Mouse (Mus musculus) midbrain, embryonic 15.5 days (tissue): Measurements from ENCODE around the gene 4930402F06Rik. TPM values are rescaled to one million over a fixed set of nuclear protein-coding genes. Genes with fewer than 3 reads are reported as not detected.

Experiments
- ATAC-seq: fragments of 200-750 bp; cut with Nextera tagmentation; replicated peaks from 2 replicates; pipeline ENCODE4 v1.8.0; 2017; ENCODE audit warnings: moderate TSS enrichment
- H3K27ac ChIP-seq: fragments of 300-500 bp; sonication (generic); 2 replicates; pipeline ENCODE4 v1.5.1; 2015; ENCODE audit warnings: mild to moderate bottlenecking, inconsistent platforms
- H3K27me3 ChIP-seq: fragments of 300-500 bp; sonication (generic); replicated peaks from 2 replicates; pipeline ENCODE4 v1.6.1; 2015; ENCODE audit warnings: inconsistent platforms
- H3K36me3 ChIP-seq: fragments of 300-500 bp; sonication (generic); replicated peaks from 2 replicates; pipeline ENCODE4 v1.6.1; 2015; ENCODE audit warnings: inconsistent platforms
- H3K4me1 ChIP-seq: fragments of 300-500 bp; sonication (generic); 2 replicates; pipeline ENCODE4 v1.6.1; 2015; ENCODE audit warnings: inconsistent platforms
- H3K4me2 ChIP-seq: fragments of 300-500 bp; sonication (generic); 2 replicates; pipeline ENCODE4 v1.6.1; 2015; ENCODE audit warnings: inconsistent platforms, mild to moderate bottlenecking, moderate library complexity
- H3K4me3 ChIP-seq: fragments of 300-500 bp; sonication (generic); 2 replicates; pipeline ENCODE4 v1.5.1; 2015; ENCODE audit warnings: mild to moderate bottlenecking, inconsistent platforms
- H3K9ac ChIP-seq: fragments of 300-500 bp; sonication (generic); 2 replicates; pipeline ENCODE4 v1.6.1; 2015; ENCODE audit warnings: mild to moderate bottlenecking, inconsistent platforms
- H3K9me3 ChIP-seq: fragments of 300-500 bp; sonication (generic); 2 replicates; pipeline ENCODE4 v1.6.1; 2016; ENCODE audit warnings: inconsistent platforms
- WGBS: fragments of 180-500 bp; shearing (Covaris S2); methylation state at CpG from one replicate; pipeline ENCODE4 v1.1.7; 2015; ENCODE audit warnings: mixed read lengths; 5-methylcytosine and 5-hydroxymethylcytosine counted together
- polyA plus RNA-seq: library from polyadenylated mRNA; unstranded; fragments of >200 nt; fragmentation: Nextera tagmentation; extraction: Ambion mirVana; gene quantifications from 2 replicates; pipeline ENCODE4 v1.2.1, GENCODE M21; 2015

Gene 4930402F06Rik
- polyA plus RNA-seq = not detected in 2 replicates

DNA sequence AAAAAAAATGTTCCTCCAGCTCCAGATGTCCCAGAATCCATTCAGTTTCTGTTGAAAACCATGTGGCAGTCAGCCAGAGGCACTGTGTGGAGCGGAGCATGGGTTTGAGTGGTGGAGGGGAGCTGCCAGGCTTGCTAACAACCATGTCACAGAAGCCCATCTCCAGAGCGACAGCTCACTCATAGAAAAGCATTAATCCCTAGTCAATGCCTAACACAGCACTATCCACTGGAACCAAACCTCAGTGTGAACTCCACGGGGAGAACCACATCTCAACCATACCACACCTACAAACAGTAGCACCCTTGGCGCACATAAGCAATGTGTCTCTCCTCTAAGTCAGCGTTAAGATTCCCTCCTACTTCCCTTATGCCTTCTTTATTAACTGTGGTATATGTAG is at the start of gene 4930402F06Rik:
4930402F06Rik (minus strand) TSS at position 80 of the 400 bp plus-strand sequence.
- H3K36me3 ChIP-seq = no peaks in the 10 kb centered on the region
- no peak within 1 kb of the TSS for H3K4me2 ChIP-seq
- H3K4me3 ChIP-seq = no peak within 1 kb of the TSS
- no peak within 1 kb of the TSS for H3K27ac ChIP-seq
- no peaks in the 10 kb centered on the region for H3K9me3 ChIP-seq
- H3K27me3 ChIP-seq = no peaks in the 10 kb centered on the region
- no peak; the same call in 1 of the 2 replicates for ATAC-seq
- 55% methylated on average over 5 of the region's 5 CpGs for WGBS
- no peak within 1 kb of the TSS for H3K9ac ChIP-seq
- 0 out of 2 replicates have a peak, but pooled peaks cover 3% of the 10 kb centered on the region for H3K4me1 ChIP-seq

DNA sequence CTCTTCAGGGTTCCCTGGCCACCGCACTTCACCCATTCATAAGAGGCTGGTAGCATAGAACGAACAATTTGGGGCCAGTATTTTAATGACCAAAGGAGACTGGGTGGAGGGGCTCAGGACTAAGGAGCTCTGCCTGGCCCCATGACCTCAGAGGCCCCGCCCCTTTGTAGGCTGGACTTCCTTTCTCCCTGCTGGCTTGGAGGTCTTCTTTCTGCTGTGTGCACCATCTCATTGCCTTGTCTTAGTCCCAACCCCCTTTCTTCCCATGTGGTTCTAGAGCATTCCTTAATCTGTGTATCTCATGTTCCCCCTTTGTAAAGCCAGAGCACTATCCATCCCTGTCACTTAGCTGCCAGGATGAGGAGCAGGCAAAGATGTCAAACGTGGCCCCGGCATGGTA is 49.3 kb upstream of the 4930402F06Rik start:
- ATAC-seq = no peak

DNA sequence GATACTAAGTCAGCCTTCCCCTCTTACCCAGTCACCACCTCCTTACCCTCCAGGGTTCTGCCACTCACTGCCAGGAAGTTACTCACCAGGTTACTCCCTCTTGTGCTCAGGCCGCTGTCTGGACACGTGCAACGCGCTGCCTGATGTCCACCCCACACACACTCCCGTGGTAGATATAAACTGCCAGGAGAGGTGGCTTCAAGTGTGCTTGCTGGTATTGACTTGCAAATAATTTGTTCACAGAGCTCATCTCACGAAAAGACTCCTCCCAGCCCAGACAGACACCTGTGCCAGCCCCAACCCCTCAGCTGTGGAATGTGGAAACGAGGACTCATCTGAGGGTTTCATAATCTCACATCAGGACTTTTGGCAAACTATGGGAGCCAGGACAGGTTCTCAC is 48.6 kb upstream of the 4930402F06Rik start:
- Histone ChIP-seq H3K4me1 (no peaks in the 10 kb centered on the region), H3K9ac (no peak overlapping the region), H3K9me3 (no peaks in the 10 kb centered on the region), H3K27ac (no peak overlapping the region), H3K36me3 (no peaks in the 10 kb centered on the region), H3K4me2 (no peak overlapping the region), H3K4me3 (no peak overlapping the region), H3K27me3 (no peaks in the 10 kb centered on the region)
- 83% methylated on average over 7 of the region's 7 CpGs for WGBS
- no peak for ATAC-seq

More for the DNA sequence above, 49.3 kb upstream of the 4930402F06Rik start:
- H3K36me3 ChIP-seq = no peaks in the 10 kb centered on the region
- no peak overlapping the region for H3K4me2 ChIP-seq
- H3K27ac ChIP-seq = no peak overlapping the region
- H3K9ac ChIP-seq = no peak overlapping the region
- no peaks in the 10 kb centered on the region for H3K27me3 ChIP-seq
- no peaks in the 10 kb centered on the region for H3K9me3 ChIP-seq
- no peaks in the 10 kb centered on the region for H3K4me1 ChIP-seq
- 85% methylated on average over 5 of the region's 5 CpGs for WGBS
- no peak overlapping the region for H3K4me3 ChIP-seq

DNA sequence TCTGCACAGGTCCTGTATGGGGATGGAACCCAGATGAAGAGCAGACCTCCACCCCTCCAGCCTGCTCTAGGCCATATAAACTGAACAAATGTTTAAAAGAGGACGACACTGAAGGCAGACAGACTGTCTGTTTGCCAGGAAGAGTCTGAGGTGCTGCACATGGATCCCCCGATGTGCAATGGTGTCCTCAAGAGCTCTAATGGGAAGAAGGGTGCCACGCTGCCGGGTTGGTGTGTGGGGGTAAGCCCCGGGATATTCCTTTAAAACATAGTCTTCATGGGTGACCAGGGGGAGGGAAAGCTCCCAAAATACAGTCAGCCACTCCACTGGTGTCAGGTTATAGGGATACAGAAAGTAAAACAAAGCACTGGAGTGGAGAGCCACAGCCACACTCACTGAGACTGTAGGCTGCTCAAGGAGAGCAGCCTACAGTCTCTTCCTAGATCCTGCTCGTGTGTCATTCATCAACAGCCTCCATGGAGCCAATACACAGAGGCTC is 47.8 kb upstream of the 4930402F06Rik start:
- ATAC-seq = no peak
- no peaks in the 10 kb centered on the region for H3K36me3 ChIP-seq
- H3K4me1 ChIP-seq = no peaks in the 10 kb centered on the region
- no peaks in the 10 kb centered on the region for H3K27me3 ChIP-seq
- H3K27ac ChIP-seq = no peak overlapping the region
- WGBS = 83% methylated on average over 6 of the region's 6 CpGs
- no peak overlapping the region for H3K4me2 ChIP-seq
- no peaks in the 10 kb centered on the region for H3K9me3 ChIP-seq
- no peak overlapping the region for H3K9ac ChIP-seq
- H3K4me3 ChIP-seq = no peak overlapping the region

DNA sequence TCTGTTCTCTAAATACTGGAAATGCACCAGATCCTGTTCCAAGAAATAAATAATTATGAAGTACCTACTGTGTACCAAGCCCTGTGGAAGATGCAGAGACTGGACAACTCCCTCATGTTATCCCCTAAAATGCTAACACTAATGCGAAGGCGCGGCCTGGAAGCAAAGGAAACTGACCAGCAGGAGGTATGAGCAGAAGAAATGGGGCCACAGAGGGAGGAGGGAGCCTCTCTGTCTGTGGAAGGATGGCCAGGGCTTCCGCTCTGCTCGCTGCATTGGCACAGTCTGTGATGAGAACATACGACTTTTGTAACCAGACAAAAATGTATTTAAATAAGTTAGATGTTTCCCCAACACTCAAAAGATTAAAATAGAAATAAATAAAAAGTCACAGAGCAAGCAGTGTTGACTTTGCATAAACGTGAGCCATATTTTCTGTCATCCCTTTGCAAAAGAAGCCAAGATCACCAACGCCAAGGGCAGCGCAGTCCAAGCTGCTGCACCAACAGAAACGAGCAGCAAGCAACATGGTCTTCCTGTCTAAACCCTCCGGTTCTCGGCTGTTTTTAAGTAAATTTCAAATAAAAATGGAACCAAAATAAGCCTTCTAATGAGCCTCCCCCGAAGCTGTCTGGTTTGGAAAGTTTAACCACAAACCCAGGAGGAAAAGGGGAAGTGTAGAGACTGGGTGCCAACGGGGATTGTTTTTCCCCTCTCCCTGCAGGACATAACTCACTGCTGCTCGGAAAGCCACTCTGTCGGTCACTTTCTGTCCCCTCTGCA is 47.2 kb upstream of the 4930402F06Rik start:
- no peaks in the 10 kb centered on the region for H3K4me1 ChIP-seq
- no peak overlapping the region for H3K27ac ChIP-seq
- no peak overlapping the region for H3K4me2 ChIP-seq
- ATAC-seq = no peak
- no peaks in the 10 kb centered on the region for H3K27me3 ChIP-seq
- no peak overlapping the region for H3K4me3 ChIP-seq
- WGBS = 70% methylated on average over 16 of the region's 16 CpGs
- no peaks in the 10 kb centered on the region for H3K36me3 ChIP-seq
- H3K9ac ChIP-seq = no peak overlapping the region
- H3K9me3 ChIP-seq = no peaks in the 10 kb centered on the region

DNA sequence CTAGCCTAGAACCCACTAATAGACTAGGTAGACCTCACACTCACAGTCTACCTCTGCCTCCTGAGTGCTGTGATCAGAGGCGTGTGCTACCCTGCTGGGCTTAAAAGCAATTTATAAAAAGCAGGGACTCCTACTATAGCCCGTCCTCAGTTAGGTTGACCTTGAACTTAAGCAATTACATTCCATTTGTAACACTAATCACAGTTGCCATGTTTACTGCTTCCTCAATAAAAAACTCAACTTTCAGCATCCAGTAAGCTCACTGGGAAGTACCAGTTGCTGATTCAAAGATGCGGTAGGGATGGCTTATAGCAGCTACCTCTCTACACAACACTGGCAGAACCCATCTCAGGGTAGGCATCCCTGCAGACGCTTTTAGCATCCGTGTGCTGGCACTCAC is 46.4 kb upstream of the 4930402F06Rik start:
- 83% methylated on average over 5 of the region's 5 CpGs for WGBS
- no peak overlapping the region for H3K9ac ChIP-seq
- no peak for ATAC-seq

DNA sequence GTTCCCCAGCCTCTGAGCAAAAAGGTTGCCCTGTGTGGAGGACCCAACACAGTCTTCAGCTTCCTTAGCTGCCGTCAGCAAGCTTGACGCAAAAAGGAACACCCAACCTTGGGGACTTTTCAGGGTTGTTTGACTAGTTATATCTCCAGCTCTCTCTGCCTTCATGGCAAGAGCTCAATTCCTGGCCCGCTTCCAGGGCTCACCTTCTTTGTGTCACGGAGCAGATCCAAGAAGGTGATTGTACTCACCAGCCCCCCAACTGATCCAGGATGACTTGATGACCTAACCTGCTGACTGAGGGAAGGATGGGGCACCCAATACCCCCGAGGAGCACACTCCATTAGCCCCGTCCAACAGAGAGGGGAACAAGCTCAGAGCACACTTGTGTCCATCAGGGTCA is 45.1 kb upstream of the 4930402F06Rik start:
- H3K27me3 ChIP-seq = no peaks in the 10 kb centered on the region
- no peaks in the 10 kb centered on the region for H3K36me3 ChIP-seq
- H3K4me2 ChIP-seq = no peak overlapping the region
- H3K4me1 ChIP-seq = no peaks in the 10 kb centered on the region
- no peak overlapping the region for H3K4me3 ChIP-seq
- no peak overlapping the region for H3K9ac ChIP-seq
- 85% methylated on average over 6 of the region's 6 CpGs for WGBS
- H3K9me3 ChIP-seq = no peaks in the 10 kb centered on the region
- ATAC-seq = no peak
- no peak overlapping the region for H3K27ac ChIP-seq

More for the DNA sequence above, 46.4 kb upstream of the 4930402F06Rik start:
- Histone ChIP-seq H3K36me3 (no peaks in the 10 kb centered on the region), H3K4me1 (no peaks in the 10 kb centered on the region), H3K27me3 (no peaks in the 10 kb centered on the region), H3K27ac (no peak overlapping the region), H3K4me3 (no peak overlapping the region), H3K9me3 (no peaks in the 10 kb centered on the region), H3K4me2 (no peak overlapping the region)

DNA sequence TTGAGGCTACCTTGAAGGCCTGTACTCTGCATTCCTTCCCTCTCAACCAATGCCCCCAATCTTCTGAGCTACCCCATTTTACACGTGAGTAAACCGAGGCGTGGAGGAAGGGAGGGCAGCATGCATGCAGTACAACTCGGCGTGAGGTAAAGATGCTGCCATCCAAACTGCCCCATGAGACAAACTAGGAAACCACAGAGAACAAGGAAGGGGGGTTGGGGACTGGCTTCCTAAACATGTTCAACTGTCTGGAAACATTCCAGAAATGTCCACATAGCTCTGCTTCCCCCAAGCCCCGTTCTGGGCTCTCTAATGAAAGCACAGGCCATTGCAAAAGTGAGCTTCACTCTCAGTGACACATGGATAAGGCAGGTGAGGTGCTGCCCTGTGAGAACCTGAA is 44.4 kb upstream of the 4930402F06Rik start:
- H3K27ac ChIP-seq = no peak overlapping the region
- no peaks in the 10 kb centered on the region for H3K27me3 ChIP-seq
- WGBS = 81% methylated on average over 6 of the region's 6 CpGs
- H3K4me1 ChIP-seq = no peaks in the 10 kb centered on the region
- no peak overlapping the region for H3K9ac ChIP-seq
- no peak overlapping the region for H3K4me3 ChIP-seq
- ATAC-seq = no peak
- no peaks in the 10 kb centered on the region for H3K9me3 ChIP-seq
- H3K4me2 ChIP-seq = no peak overlapping the region
- H3K36me3 ChIP-seq = no peaks in the 10 kb centered on the region

DNA sequence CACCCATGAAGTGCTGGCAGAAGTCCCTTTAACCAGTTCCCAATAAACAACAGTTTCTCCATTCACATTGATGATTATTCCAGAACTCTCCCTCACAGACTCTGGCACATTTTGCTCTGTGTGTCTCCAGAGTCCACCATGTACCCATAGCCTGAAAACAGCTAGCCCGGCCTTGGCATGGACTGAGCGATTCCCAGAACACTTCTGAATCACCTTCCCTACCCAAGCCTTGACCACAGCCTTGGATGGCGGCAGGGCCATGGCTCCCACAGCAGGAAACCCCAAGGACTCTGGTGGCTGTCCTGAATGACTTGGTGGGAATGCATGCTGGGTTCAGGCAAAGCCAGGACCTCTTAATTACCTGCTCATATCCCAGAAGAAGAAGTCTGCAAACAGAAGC is 43.5 kb upstream of the 4930402F06Rik start:
- Histone ChIP-seq H3K27me3 (no peaks in the 10 kb centered on the region), H3K4me2 (no peak overlapping the region), H3K9ac (no peak overlapping the region), H3K9me3 (no peaks in the 10 kb centered on the region), H3K4me3 (no peak overlapping the region), H3K27ac (no peak overlapping the region), H3K4me1 (no peaks in the 10 kb centered on the region), H3K36me3 (no peaks in the 10 kb centered on the region)
- WGBS = 86% methylated on average over 3 of the region's 3 CpGs
- no peak for ATAC-seq

DNA sequence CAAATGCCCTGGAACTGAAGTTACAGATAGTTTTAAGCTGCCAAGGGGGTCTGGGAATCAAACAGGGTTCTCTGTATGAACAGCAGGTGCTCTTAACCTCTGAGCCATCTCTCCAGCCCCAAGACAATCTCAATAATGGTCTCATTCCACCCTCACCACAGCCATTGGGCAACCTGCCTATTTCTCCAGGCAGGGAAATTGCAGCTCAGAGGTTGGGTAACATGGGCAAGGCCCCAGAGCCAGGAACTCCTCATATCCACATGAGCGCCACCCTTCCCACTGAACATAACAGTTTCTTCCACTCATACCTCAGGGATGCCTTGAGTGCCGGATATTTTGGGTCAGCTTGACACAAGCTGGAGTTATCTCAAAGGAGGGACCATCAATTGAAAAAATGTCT is 40.8 kb upstream of the 4930402F06Rik start:
- no peaks in the 10 kb centered on the region for H3K9me3 ChIP-seq
- H3K27me3 ChIP-seq = no peaks in the 10 kb centered on the region
- no peak overlapping the region for H3K9ac ChIP-seq
- H3K27ac ChIP-seq = no peak overlapping the region
- H3K4me3 ChIP-seq = no peak overlapping the region
- H3K36me3 ChIP-seq = no peaks in the 10 kb centered on the region
- 94% methylated on average over 2 of the region's 2 CpGs for WGBS
- no peaks in the 10 kb centered on the region for H3K4me1 ChIP-seq
- H3K4me2 ChIP-seq = no peak overlapping the region
- no peak for ATAC-seq

DNA sequence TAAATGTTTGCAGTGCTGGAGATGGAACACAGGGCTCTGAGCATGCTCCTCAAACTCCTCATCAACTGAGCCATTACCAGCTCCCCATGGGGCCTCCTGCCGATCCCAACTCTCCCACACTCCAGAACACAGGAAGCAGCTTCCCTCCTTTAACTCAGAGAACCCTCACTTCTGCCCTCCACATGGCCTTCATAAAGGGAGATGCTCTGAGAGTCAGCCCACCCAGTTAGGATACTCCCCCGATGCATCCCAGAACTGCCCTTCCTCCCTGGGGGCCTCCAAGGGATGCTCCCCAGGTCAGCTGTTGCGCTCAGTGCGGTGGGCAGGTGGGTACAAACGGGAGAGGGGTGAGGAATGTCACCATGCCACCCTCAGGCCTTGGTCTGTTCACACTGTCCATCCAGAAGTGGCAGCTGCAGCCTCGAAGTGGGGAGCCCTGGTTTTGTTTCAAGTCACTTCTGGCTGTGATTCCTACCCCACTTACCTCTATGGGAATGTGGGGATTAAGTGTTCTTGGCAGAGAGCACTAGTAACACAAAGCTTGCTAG is 37.7 kb upstream of the 4930402F06Rik start:
- Histone ChIP-seq H3K4me2 (no peak overlapping the region), H3K9me3 (no peaks in the 10 kb centered on the region), H3K36me3 (no peaks in the 10 kb centered on the region), H3K9ac (no peak overlapping the region), H3K4me3 (no peak overlapping the region), H3K4me1 (no peaks in the 10 kb centered on the region), H3K27me3 (no peaks in the 10 kb centered on the region), H3K27ac (no peak overlapping the region)
- no peak for ATAC-seq
- 81% methylated on average over 6 of the region's 6 CpGs for WGBS

DNA sequence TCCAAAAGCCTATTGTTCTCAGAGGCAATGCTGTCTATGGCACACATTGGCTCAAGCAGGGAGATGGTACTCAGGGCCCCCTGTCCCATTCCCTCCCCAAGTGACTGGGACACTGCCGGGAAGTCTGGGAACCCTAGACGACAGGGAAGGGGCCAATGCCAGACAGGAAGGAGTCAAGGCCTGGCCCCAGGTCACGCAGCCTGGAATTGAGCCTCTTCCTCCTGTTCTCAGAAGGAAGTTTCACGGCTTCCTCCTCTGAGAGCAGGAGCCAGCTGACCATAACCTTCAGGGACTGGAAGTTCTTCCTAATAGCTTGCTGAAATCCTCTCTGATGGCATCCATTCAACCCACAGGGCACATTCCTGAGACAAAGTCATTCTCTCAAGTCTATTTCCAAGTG is 36.5 kb upstream of the 4930402F06Rik start:
- no peak overlapping the region for H3K27ac ChIP-seq
- 72% methylated on average over 4 of the region's 4 CpGs for WGBS
- H3K36me3 ChIP-seq = no peaks in the 10 kb centered on the region
- no peaks in the 10 kb centered on the region for H3K27me3 ChIP-seq
- no peak overlapping the region for H3K4me3 ChIP-seq
- H3K4me1 ChIP-seq = no peaks in the 10 kb centered on the region
- no peak overlapping the region for H3K4me2 ChIP-seq
- H3K9ac ChIP-seq = no peak overlapping the region
- H3K9me3 ChIP-seq = no peaks in the 10 kb centered on the region
- no peak for ATAC-seq

DNA sequence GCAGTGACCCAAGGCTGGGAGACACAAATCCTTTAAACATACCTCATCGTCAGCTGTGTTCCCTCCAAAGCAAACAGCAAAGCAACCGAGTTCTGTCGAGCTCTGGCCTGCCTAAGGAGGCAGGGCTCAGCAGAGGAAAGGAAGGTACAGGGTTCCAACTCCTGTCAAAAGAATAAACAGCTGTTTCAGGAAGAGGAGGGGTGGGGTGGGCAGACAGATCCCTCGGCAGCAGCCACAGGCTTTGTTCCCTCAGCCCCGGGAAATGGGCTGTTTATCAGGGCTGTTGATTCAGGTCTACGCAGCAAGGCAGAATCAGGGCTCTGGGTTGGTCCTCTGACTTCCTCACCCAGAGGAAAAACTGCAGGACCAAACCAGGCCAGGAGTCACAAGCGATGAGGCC is 35.5 kb upstream of the 4930402F06Rik start:
- 43% methylated on average over 7 of the region's 7 CpGs for WGBS

More for the DNA sequence above, 35.5 kb upstream of the 4930402F06Rik start:
- H3K36me3 ChIP-seq = no peaks in the 10 kb centered on the region
- H3K4me2 ChIP-seq = no peak overlapping the region
- H3K9me3 ChIP-seq = no peaks in the 10 kb centered on the region
- H3K4me3 ChIP-seq = no peak overlapping the region
- no peak overlapping the region for H3K27ac ChIP-seq
- ATAC-seq = no peak
- no peak overlapping the region for H3K9ac ChIP-seq
- H3K27me3 ChIP-seq = no peaks in the 10 kb centered on the region
- H3K4me1 ChIP-seq = no peaks in the 10 kb centered on the region
